Mouse (Mus musculus): ENCODE measurements around the gene Nmu. TPM values are rescaled to one million over a fixed set of nuclear protein-coding genes. Genes with fewer than 3 reads are reported as not detected.

Gene Nmu
- polyA plus RNA-seq, 1 experiment from 2014 or later: 0.22 TPM

GRCm38 (mm10) chr5:76303745-76304451, 59.7 kb downstream of the Nmu start:
- H3K4me2 ChIP-seq: peak overlapping the region; percentile 74
- H3K4me3 ChIP-seq (ENCODE audit: low read depth, low read length): peak overlapping the region; percentile 95
- under 1% methylated on average over 81 of the region's 100 CpGs for WGBS
- H3K36me3 ChIP-seq (ENCODE audit: control insufficient read depth, insufficient read depth, low read length): no peaks in the 10 kb centered on the region
- ATAC-seq (ENCODE audit: low FRiP score) (peak; percentile 87), DNase-seq (ENCODE audit: low spot score, missing footprints) (peak; percentile 96)
- peak overlapping the region; percentile 93 for H3K9ac ChIP-seq (ENCODE audit: low read length)
- H3K4me1 ChIP-seq (ENCODE audit: control insufficient read depth, insufficient read depth, low read length): peaks cover 9% of the 10 kb centered on the region
- H3K27me3 ChIP-seq (ENCODE audit: control insufficient read depth, insufficient read depth, low read length): no peaks in the 10 kb centered on the region
- H3K27ac ChIP-seq (ENCODE audit: low read depth, low read length): peak overlapping the region; percentile 95
- no peaks in the 10 kb centered on the region for H3K9me3 ChIP-seq (ENCODE audit: control insufficient read depth, low read length)

- Histone ChIP-seq H3K4me1 (ENCODE audit: control insufficient read depth, insufficient read depth, low read length) (peaks cover 9% of the 10 kb centered on the region), H3K27ac (ENCODE audit: low read depth, low read length) (peak overlapping the region; percentile 95), H3K4me3 (ENCODE audit: low read depth, low read length) (peak overlapping the region; percentile 95), H3K4me2 (peak overlapping the region; percentile 74), H3K36me3 (ENCODE audit: control insufficient read depth, insufficient read depth, low read length) (no peaks in the 10 kb centered on the region), H3K9ac (ENCODE audit: low read length) (peak overlapping the region; percentile 93), H3K9me3 (ENCODE audit: control insufficient read depth, low read length) (no peaks in the 10 kb centered on the region), H3K27me3 (ENCODE audit: control insufficient read depth, insufficient read depth, low read length) (no peaks in the 10 kb centered on the region)
- ATAC-seq (ENCODE audit: low FRiP score) (no peak), DNase-seq (ENCODE audit: low spot score, missing footprints) (no peak)
- WGBS: 8% methylated on average over 11 of the region's 11 CpGs
These were observed 60.2 kb downstream of the Nmu start for GRCm38 (mm10) chr5:76303379-76303744.

GRCm38 (mm10) chr5:76302009-76302408, 61.6 kb downstream of the Nmu start:
- no peak overlapping the region for H3K4me3 ChIP-seq (ENCODE audit: low read depth, low read length)
- H3K4me2 ChIP-seq: no peak overlapping the region
- H3K4me1 ChIP-seq (ENCODE audit: control insufficient read depth, insufficient read depth, low read length): peaks cover 9% of the 10 kb centered on the region
- ATAC-seq (ENCODE audit: low FRiP score) (no peak), DNase-seq (ENCODE audit: low spot score, missing footprints) (no peak)
- no peaks in the 10 kb centered on the region for H3K36me3 ChIP-seq (ENCODE audit: control insufficient read depth, insufficient read depth, low read length)
- H3K27ac ChIP-seq (ENCODE audit: low read depth, low read length): no peak overlapping the region
- H3K9ac ChIP-seq (ENCODE audit: low read length): no peak overlapping the region
- no peaks in the 10 kb centered on the region for H3K27me3 ChIP-seq (ENCODE audit: control insufficient read depth, insufficient read depth, low read length)
- 88% methylated on average over 2 of the region's 2 CpGs for WGBS
- no peaks in the 10 kb centered on the region for H3K9me3 ChIP-seq (ENCODE audit: control insufficient read depth, low read length)

GRCm38 (mm10) chr5:76289234-76289691, 74.3 kb downstream of the Nmu start:
- Histone ChIP-seq H3K9me3 (ENCODE audit: control insufficient read depth, low read length) (no peaks in the 10 kb centered on the region), H3K4me1 (ENCODE audit: control insufficient read depth, insufficient read depth, low read length) (peaks cover 2% of the 10 kb centered on the region; the same call in 1 of the 2 replicates), H3K36me3 (ENCODE audit: control insufficient read depth, insufficient read depth, low read length) (no peaks in the 10 kb centered on the region), H3K27me3 (ENCODE audit: control insufficient read depth, insufficient read depth, low read length) (no peaks in the 10 kb centered on the region), H3K27ac (ENCODE audit: low read depth, low read length) (no peak overlapping the region), H3K9ac (ENCODE audit: low read length) (no peak overlapping the region), H3K4me2 (no peak overlapping the region), H3K4me3 (ENCODE audit: low read depth, low read length) (no peak overlapping the region)
- DNase-seq (ENCODE audit: low spot score, missing footprints) (no peak), ATAC-seq (ENCODE audit: low FRiP score) (no peak)
- 92% methylated on average over 8 of the region's 8 CpGs for WGBS

GRCm38 (mm10) chr5:76288256-76288655, 75.3 kb downstream of the Nmu start:
- H3K9me3 ChIP-seq (ENCODE audit: control insufficient read depth, low read length): no peaks in the 10 kb centered on the region
- peaks cover 2% of the 10 kb centered on the region; the same call in 1 of the 2 replicates for H3K4me1 ChIP-seq (ENCODE audit: control insufficient read depth, insufficient read depth, low read length)
- ATAC-seq (ENCODE audit: low FRiP score) (no peak), DNase-seq (ENCODE audit: low spot score, missing footprints) (no peak)
- H3K4me3 ChIP-seq (ENCODE audit: low read depth, low read length): no peak overlapping the region
- 93% methylated on average over 3 of the region's 3 CpGs for WGBS
- H3K27ac ChIP-seq (ENCODE audit: low read depth, low read length): no peak overlapping the region
- H3K4me2 ChIP-seq: no peak overlapping the region
- no peak overlapping the region for H3K9ac ChIP-seq (ENCODE audit: low read length)
- no peaks in the 10 kb centered on the region for H3K27me3 ChIP-seq (ENCODE audit: control insufficient read depth, insufficient read depth, low read length)
- H3K36me3 ChIP-seq (ENCODE audit: control insufficient read depth, insufficient read depth, low read length): no peaks in the 10 kb centered on the region

- Histone ChIP-seq H3K4me2 (no peak overlapping the region), H3K27me3 (ENCODE audit: control insufficient read depth, insufficient read depth, low read length) (no peaks in the 10 kb centered on the region), H3K4me1 (ENCODE audit: control insufficient read depth, insufficient read depth, low read length) (peaks cover 2% of the 10 kb centered on the region; the same call in 1 of the 2 replicates), H3K9me3 (ENCODE audit: control insufficient read depth, low read length) (no peaks in the 10 kb centered on the region), H3K27ac (ENCODE audit: low read depth, low read length) (no peak overlapping the region), H3K36me3 (ENCODE audit: control insufficient read depth, insufficient read depth, low read length) (no peaks in the 10 kb centered on the region), H3K4me3 (ENCODE audit: low read depth, low read length) (no peak overlapping the region), H3K9ac (ENCODE audit: low read length) (no peak overlapping the region)
- ATAC-seq (ENCODE audit: low FRiP score) (no peak), DNase-seq (ENCODE audit: low spot score, missing footprints) (no peak)
- 82% methylated on average over 5 of the region's 5 CpGs for WGBS
These were observed 76.5 kb downstream of the Nmu start for GRCm38 (mm10) chr5:76287062-76287461.

GRCm38 (mm10) chr5:76285699-76286098, 77.9 kb downstream of the Nmu start:
- DNase-seq (ENCODE audit: low spot score, missing footprints): no peak
- no peak overlapping the region for H3K4me3 ChIP-seq (ENCODE audit: low read depth, low read length)
- peak; percentile 33; the same call in 1 of the 2 replicates for ATAC-seq (ENCODE audit: low FRiP score)
- no peak overlapping the region for H3K9ac ChIP-seq (ENCODE audit: low read length)
- H3K4me1 ChIP-seq (ENCODE audit: control insufficient read depth, insufficient read depth, low read length): peaks cover 2% of the 10 kb centered on the region; the same call in 1 of the 2 replicates
- H3K4me2 ChIP-seq: no peak overlapping the region
- no peaks in the 10 kb centered on the region for H3K9me3 ChIP-seq (ENCODE audit: control insufficient read depth, low read length)
- H3K36me3 ChIP-seq (ENCODE audit: control insufficient read depth, insufficient read depth, low read length): no peaks in the 10 kb centered on the region
- H3K27me3 ChIP-seq (ENCODE audit: control insufficient read depth, insufficient read depth, low read length): no peaks in the 10 kb centered on the region
- WGBS: 42% methylated on average over 4 of the region's 4 CpGs
- no peak overlapping the region for H3K27ac ChIP-seq (ENCODE audit: low read depth, low read length)

- H3K4me3 ChIP-seq (ENCODE audit: low read depth, low read length): no peak overlapping the region
- H3K27ac ChIP-seq (ENCODE audit: low read depth, low read length): no peak overlapping the region
- H3K27me3 ChIP-seq (ENCODE audit: control insufficient read depth, insufficient read depth, low read length): no peaks in the 10 kb centered on the region
- no peaks in the 10 kb centered on the region for H3K9me3 ChIP-seq (ENCODE audit: control insufficient read depth, low read length)
- DNase-seq (ENCODE audit: low spot score, missing footprints) (no peak), ATAC-seq (ENCODE audit: low FRiP score) (no peak)
- H3K36me3 ChIP-seq (ENCODE audit: control insufficient read depth, insufficient read depth, low read length): no peaks in the 10 kb centered on the region
- peaks cover 2% of the 10 kb centered on the region; the same call in 1 of the 2 replicates for H3K4me1 ChIP-seq (ENCODE audit: control insufficient read depth, insufficient read depth, low read length)
- 87% methylated on average over 1 of the region's 1 CpGs for WGBS
- no peak overlapping the region for H3K4me2 ChIP-seq
- H3K9ac ChIP-seq (ENCODE audit: low read length): no peak overlapping the region
These were observed 79.7 kb downstream of the Nmu start for GRCm38 (mm10) chr5:76283890-76284289.

Data from midbrain, embryonic 11.5 days (tissue).